ENCODE assay signal across 14 mouse cellular contexts in genomic region chr1:136063991-136064390, GRCm38 (mm10). TPM values are rescaled to one million over a fixed set of nuclear protein-coding genes. Genes with fewer than 3 reads are reported as not detected.
"Had no signal": no experiment of that assay in that cellular context is flagged by ENCODE, and none has a peak within 500 bp of the region (broad histone marks: within the 10 kb centered on the region; RNA-seq: fewer than 3 reads in every experiment).

No protein-coding gene starts in this region.

- H3K4me3 ChIP-seq: limb, embryonic 10.5 days; liver, embryonic 15.5 days; midbrain, embryonic 13.5 days; neural tube, embryonic 12.5 days had no signal

- H3K27ac ChIP-seq: limb, embryonic 10.5 days; liver, embryonic 15.5 days; midbrain, embryonic 13.5 days; neural tube, embryonic 12.5 days had no signal

- DNase-seq: kidney, adult 8-10 months; kidney, postnatal 25 days; lung, adult 2 months; lung, postnatal 36 days; retina, postnatal 1 day; thymus, postnatal 4 days had no signal

RNA-seq across cellular contexts. Expression of gene Cacna1s, which starts 11.4 kb away (rescaled TPM):
- total RNA-seq: megakaryocyte progenitor cell, adult 5-6 weeks; neutrophil, adult 5-6 weeks had no signal

RNA-seq across cellular contexts. Expression of gene Ascl5, which starts 13.4 kb away (rescaled TPM):
- total RNA-seq: layer of hippocampus, postnatal 25 days; megakaryocyte progenitor cell, adult 5-6 weeks; monocyte, adult 5-6 weeks; neutrophil, adult 5-6 weeks had no signal

RNA-seq across cellular contexts. Expression of gene Igfn1, which starts 57.8 kb away (rescaled TPM):
- total RNA-seq: megakaryocyte progenitor cell, adult 5-6 weeks; monocyte, adult 5-6 weeks had no signal
